Mouse (Mus musculus) lung, embryonic 14.5 days (tissue): ENCODE data around the gene Alpl. TPM values are rescaled to one million over a fixed set of nuclear protein-coding genes. Genes with fewer than 3 reads are reported as not detected.

ENCODE experiments used
- ATAC-seq: fragments of 200-750 bp; cut with Nextera tagmentation; 2 replicates; pipeline ENCODE4 v1.8.0; 2017; ENCODE audit warnings: mild to moderate bottlenecking, moderate TSS enrichment, moderate library complexity; ENCODE audit not compliant: insufficient read depth
- DNase-seq: peaks from one replicate; pipeline ENCODE4 v3.0.0-alpha.2; 2015
- H3K27ac ChIP-seq: fragments of 300-500 bp; sonication (generic); 2 replicates; pipeline ENCODE4 v1.5.1; 2014; ENCODE audit warnings: low read depth, mild to moderate bottlenecking, moderate library complexity
- H3K27me3 ChIP-seq: fragments of 300-500 bp; sonication (generic); 2 replicates; pipeline ENCODE4 v1.6.1; 2014; ENCODE audit warnings: low read length, control low read depth; ENCODE audit not compliant: insufficient read depth
- H3K36me3 ChIP-seq: fragments of 300-500 bp; sonication (generic); 2 replicates; pipeline ENCODE4 v1.6.1; 2014; ENCODE audit warnings: control low read depth; ENCODE audit not compliant: insufficient read depth
- H3K4me1 ChIP-seq: fragments of 300-500 bp; sonication (generic); 2 replicates; pipeline ENCODE4 v1.6.1; 2014; ENCODE audit warnings: antibody characterized with exemption, control low read depth; ENCODE audit not compliant: insufficient read depth
- H3K4me2 ChIP-seq: fragments of 300-500 bp; sonication (generic); 2 replicates; pipeline ENCODE4 v1.6.1; 2014; ENCODE audit warnings: mild to moderate bottlenecking
- H3K4me3 ChIP-seq: fragments of 300-500 bp; sonication (generic); 2 replicates; pipeline ENCODE4 v1.5.1; 2014; ENCODE audit warnings: low read depth, low read length
- H3K9ac ChIP-seq: fragments of 300-500 bp; sonication (generic); 2 replicates; pipeline ENCODE4 v1.6.1; 2014
- H3K9me3 ChIP-seq: fragments of 300-500 bp; sonication (generic); 2 replicates; pipeline ENCODE4 v1.6.1; 2016; ENCODE audit warnings: low read depth, low read length, control low read depth
- CTCF ChIP-seq: IDR thresholded peaks from 2 replicates; pipeline ENCODE4 v1.5.1; 2016; ENCODE audit warnings: antibody characterized with exemption, low read depth
- WGBS: fragments of 180-500 bp; shearing (Covaris S2); extraction: QIAGEN DNeasy Blood & Tissue Kit; methylation state at CpG from one replicate; pipeline ENCODE4 v1.1.7; 2014; 5-methylcytosine and 5-hydroxymethylcytosine counted together
- polyA plus RNA-seq: library from polyadenylated mRNA; unstranded; fragments of >200 nt; fragmentation: Nextera tagmentation; extraction: Ambion mirVana; gene quantifications from 2 replicates; pipeline ENCODE4 v1.2.1, GENCODE M21; 2014

The Alpl gene
- polyA plus RNA-seq, 1 experiment from 2014 or later = 4.1 TPM

DNA sequence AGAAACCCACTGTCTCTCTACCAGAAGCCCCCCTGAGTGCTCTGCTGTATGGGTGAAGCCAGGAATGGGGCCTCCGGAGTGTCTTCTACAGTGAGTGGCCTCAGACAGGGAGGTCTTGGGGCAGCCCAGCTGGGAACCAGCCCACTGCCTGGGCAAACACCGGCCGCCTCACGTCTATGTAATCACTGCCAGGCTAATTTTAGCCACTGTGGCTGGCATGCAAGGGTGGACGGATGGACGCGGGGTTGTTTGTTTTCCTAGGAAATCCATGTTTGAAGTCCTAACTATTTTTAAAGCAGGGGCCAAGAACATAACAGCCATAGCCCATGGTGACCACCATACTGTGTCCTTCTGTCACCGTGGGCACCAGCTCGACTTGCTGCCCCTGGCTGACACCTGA, 46.1 kb downstream of the Alpl start:
- Histone ChIP-seq H3K9me3 (no peaks in the 10 kb centered on the region), H3K27ac (no peak overlapping the region), H3K4me2 (no peak overlapping the region), H3K27me3 (no peaks in the 10 kb centered on the region), H3K4me3 (no peak overlapping the region), H3K36me3 (no peaks in the 10 kb centered on the region), H3K9ac (no peak overlapping the region), H3K4me1 (no peaks in the 10 kb centered on the region)
- ATAC-seq = no peak
- no peak for DNase-seq
- 52% methylated on average over 9 of the region's 9 CpGs for WGBS
- TF ChIP-seq CTCF = no peak

DNA sequence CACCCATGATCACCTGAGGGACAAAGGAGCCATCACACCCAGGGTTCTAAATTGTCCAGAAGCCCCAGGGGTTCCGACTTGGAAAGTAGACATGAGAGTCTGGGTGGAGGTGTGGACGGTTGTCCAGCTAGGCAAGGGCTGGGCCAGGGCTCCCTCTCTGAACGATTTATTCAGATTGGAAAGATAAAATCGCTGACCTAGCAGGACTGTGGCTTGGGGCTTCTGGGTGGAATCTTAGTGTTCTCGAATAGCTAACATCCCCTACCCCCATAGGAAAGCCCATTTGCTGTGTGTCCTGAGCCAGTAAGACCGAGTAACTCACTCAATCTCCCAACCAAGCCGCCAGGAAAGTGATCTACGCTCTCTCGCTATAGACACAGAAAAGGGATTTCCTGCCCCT, 46.5 kb downstream of the Alpl start:
- WGBS = 60% methylated on average over 9 of the region's 9 CpGs
- no peak for TF ChIP-seq CTCF
- Histone ChIP-seq H3K36me3 (no peaks in the 10 kb centered on the region), H3K4me1 (no peaks in the 10 kb centered on the region), H3K27me3 (no peaks in the 10 kb centered on the region), H3K4me2 (no peak overlapping the region), H3K9me3 (no peaks in the 10 kb centered on the region), H3K4me3 (no peak overlapping the region), H3K27ac (no peak overlapping the region), H3K9ac (no peak overlapping the region)
- DNase-seq = no peak
- ATAC-seq = no peak

DNA sequence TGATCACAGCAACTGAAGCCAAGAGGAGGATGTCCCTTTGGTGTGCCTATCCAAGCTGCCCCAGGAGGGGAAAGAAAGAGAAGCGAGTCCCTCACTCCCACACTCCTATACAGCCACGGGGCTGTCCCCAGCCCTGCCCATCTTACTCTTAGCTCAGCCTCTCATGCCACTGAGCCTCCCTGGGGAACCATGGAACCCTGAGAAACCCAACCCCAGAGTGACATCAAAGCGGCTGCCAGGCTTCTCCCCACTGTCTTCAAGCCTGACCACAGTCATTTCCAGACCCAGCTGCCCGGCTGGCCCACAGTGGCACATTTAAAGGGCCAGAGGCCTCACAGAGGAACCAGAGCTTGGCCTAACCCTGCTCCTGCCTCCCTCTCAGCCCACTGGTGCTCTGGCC, 47.5 kb downstream of the Alpl start:
- H3K27ac ChIP-seq = no peak overlapping the region
- 52% methylated on average over 4 of the region's 4 CpGs for WGBS
- no peak for ATAC-seq
- no peaks in the 10 kb centered on the region for H3K9me3 ChIP-seq
- H3K36me3 ChIP-seq = no peaks in the 10 kb centered on the region
- no peak for TF ChIP-seq CTCF
- no peak for DNase-seq
- no peak overlapping the region for H3K4me2 ChIP-seq
- no peaks in the 10 kb centered on the region for H3K27me3 ChIP-seq
- no peak overlapping the region for H3K9ac ChIP-seq
- H3K4me1 ChIP-seq = no peaks in the 10 kb centered on the region
- H3K4me3 ChIP-seq = no peak overlapping the region

DNA sequence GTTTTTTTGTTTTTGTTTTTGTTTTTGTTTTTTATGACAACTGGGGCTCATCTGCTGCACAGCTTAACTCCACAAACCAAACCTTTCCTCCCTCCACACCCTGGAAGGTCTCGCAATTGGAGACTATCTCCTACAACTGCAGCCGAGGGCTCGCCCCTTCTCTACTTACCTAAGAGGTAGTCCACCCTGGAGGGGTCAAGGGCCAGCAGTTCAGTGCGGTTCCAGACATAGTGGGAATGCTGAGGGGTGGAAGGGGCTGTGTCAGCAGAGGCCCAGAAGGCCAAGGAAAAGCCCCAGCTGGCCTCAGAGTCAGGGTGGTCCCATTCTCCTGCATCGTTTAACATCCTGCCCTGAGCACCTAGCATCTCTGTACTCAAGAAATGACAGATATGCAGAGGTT, 48.6 kb downstream of the Alpl start:
- Histone ChIP-seq H3K27ac (no peak overlapping the region), H3K4me1 (no peaks in the 10 kb centered on the region), H3K9me3 (no peaks in the 10 kb centered on the region), H3K9ac (no peak overlapping the region), H3K4me2 (no peak overlapping the region), H3K4me3 (no peak overlapping the region), H3K36me3 (no peaks in the 10 kb centered on the region), H3K27me3 (no peaks in the 10 kb centered on the region)
- no peak for ATAC-seq
- no peak for TF ChIP-seq CTCF
- no peak for DNase-seq
- 60% methylated on average over 5 of the region's 5 CpGs for WGBS

DNA sequence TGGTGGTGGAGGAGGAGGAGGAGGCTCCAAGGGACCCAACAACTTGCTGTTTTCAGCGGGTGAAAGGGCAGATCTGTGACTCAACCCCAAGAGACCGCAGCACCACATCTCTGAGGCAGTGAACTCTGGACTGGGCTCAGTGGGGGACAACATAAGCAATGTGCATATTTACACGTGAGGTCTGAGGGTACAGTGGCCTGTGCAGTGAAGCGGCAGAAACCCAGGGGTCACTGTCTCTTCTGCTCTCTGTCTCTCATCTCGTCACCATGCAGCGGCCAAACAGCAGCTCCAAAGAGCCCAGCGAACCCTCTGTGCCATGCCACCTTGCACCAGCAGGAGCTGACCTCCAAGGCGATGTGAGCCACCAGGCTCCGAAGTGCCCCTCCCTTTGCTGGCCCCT, 49.1 kb downstream of the Alpl start:
- Histone ChIP-seq H3K4me2 (no peak overlapping the region), H3K27ac (no peak overlapping the region), H3K9ac (no peak overlapping the region), H3K4me1 (no peaks in the 10 kb centered on the region), H3K9me3 (no peaks in the 10 kb centered on the region), H3K4me3 (no peak overlapping the region), H3K36me3 (no peaks in the 10 kb centered on the region), H3K27me3 (no peaks in the 10 kb centered on the region)
- no peak for TF ChIP-seq CTCF
- 76% methylated on average over 9 of the region's 9 CpGs for WGBS
- no peak for ATAC-seq
- DNase-seq = no peak

DNA sequence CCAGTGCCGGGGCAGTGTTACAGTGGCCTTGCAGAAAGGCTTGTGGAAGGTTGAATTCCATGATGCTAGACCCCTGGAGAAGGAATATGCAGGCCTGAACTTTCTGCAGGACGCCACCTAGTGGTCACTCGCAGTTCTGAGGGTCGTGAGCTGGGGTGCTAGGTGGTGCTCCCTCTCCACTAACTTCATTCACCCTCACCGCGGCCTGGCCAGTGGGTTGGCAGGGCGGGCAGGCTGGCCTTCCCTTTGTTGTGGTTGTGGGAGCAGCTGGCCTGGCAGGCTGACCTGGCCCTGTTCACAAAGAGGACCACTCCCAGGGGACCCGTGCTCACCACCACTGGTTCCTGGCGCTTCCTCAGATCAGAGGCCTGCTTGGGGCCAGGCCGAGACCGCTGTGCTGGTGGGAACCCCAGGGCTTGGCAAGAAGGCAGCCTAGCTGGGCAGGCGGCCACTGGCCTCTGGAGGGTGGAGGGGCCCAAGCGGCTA, 51.7 kb downstream of the Alpl start:
- Histone ChIP-seq H3K4me1 (no peaks in the 10 kb centered on the region), H3K9ac (no peak overlapping the region), H3K27me3 (no peaks in the 10 kb centered on the region), H3K27ac (no peak overlapping the region), H3K36me3 (no peaks in the 10 kb centered on the region), H3K9me3 (no peaks in the 10 kb centered on the region), H3K4me2 (no peak overlapping the region), H3K4me3 (no peak overlapping the region)
- ATAC-seq (no peak), DNase-seq (no peak)
- 62% methylated on average over 13 of the region's 13 CpGs for WGBS
- TF ChIP-seq CTCF = peak; percentile 60

DNA sequence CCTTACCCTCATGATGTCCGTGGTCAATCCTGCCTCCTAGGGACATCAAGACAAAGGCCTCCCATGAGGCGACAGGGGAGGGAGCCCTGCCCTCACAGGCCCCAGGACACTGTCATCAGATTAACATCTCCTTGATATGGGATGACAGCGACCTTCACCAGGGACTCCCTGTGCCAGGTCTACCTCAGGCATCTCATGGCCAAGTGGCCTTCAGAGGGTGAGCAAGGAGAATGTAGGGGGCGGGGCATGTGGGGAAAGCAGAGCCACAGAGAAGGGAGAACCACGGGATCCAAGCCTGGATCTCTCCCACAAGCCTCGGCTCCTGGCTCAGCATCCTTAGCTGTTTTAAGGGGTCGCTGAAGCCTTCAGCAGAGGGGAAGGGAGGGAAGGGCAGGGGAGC, 52.4 kb downstream of the Alpl start:
- no peak overlapping the region for H3K27ac ChIP-seq
- H3K36me3 ChIP-seq = no peaks in the 10 kb centered on the region
- H3K4me1 ChIP-seq = no peaks in the 10 kb centered on the region
- WGBS = 66% methylated on average over 7 of the region's 7 CpGs
- ATAC-seq (no peak), DNase-seq (no peak)
- no peak overlapping the region for H3K4me2 ChIP-seq
- no peak overlapping the region for H3K9ac ChIP-seq
- no peaks in the 10 kb centered on the region for H3K27me3 ChIP-seq
- H3K9me3 ChIP-seq = no peaks in the 10 kb centered on the region
- TF ChIP-seq CTCF = no peak
- no peak overlapping the region for H3K4me3 ChIP-seq

DNA sequence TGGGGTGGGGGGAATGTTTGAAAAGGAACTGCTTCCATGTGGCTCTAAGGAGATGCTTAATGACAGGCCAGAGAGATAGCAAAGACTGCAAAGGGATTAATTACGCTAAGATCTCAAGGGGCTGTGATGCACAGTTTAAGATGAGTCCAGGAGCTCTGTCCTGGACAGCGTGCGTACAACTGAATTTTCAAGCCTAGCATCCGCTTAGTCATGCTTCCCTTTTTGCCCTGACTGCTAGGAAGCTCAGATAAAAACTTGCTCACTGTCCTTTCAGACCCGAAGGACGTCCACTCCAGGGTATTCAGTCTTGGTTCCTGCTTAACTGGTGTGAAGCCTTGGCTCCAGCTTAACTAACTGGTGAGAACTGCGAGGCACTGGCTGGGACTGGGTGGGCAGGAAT, 55.8 kb downstream of the Alpl start:
- ATAC-seq = no peak

More for the DNA sequence above, 55.8 kb downstream of the Alpl start:
- WGBS = 81% methylated on average over 7 of the region's 7 CpGs
- no peak for TF ChIP-seq CTCF
- DNase-seq = no peak
- Histone ChIP-seq H3K27ac (no peak overlapping the region), H3K4me1 (0 out of 2 replicates have a peak, but pooled peaks cover 5% of the 10 kb centered on the region), H3K9me3 (no peaks in the 10 kb centered on the region), H3K27me3 (no peaks in the 10 kb centered on the region), H3K9ac (no peak overlapping the region), H3K36me3 (no peaks in the 10 kb centered on the region), H3K4me3 (no peak overlapping the region), H3K4me2 (no peak overlapping the region)
